Mouse (Mus musculus) CH12.LX (cell line): ENCODE measurements at regions not wholly inside any gene's neighbourhood (a gene's known extent, or its start where the extent isn't known, plus 50 kb on each side); places are given as distances from the start of the nearest gene placed in this dataset.

Experiments
- CTCF ChIP-seq, 2 experiments: IDR thresholded peaks in 1 of 2; conservative IDR thresholded peaks in 1 of 2; 2 replicates each; pipeline ENCODE4 v1.5.1; 2011 to 2012; ENCODE audit warnings: low read depth in 2 of 2, low read length in 2 of 2, improper control_type of control experiment in 1 of 2, inconsistent platforms in 1 of 2, mild to moderate bottlenecking in 1 of 2, moderate library complexity in 1 of 2
- EP300 ChIP-seq: IDR thresholded peaks from 2 replicates; pipeline ENCODE4 v1.6.1; 2011; ENCODE audit warnings: low read length, improper control_type of control experiment
- ETS1 ChIP-seq: conservative IDR thresholded peaks from 2 replicates; pipeline ENCODE4 v1.6.1; 2012; ENCODE audit warnings: low read depth, mild to moderate bottlenecking, inconsistent platforms, low read length, improper control_type of control experiment, moderate library complexity
- GABPA ChIP-seq: IDR thresholded peaks from 2 replicates; pipeline ENCODE4 v1.6.1; 2012; ENCODE audit warnings: low read depth, low read length, improper control_type of control experiment, inconsistent platforms; ENCODE audit not compliant: insufficient replicate concordance
- MAFK ChIP-seq: IDR thresholded peaks from 2 replicates; pipeline ENCODE4 v1.6.1; 2011; ENCODE audit warnings: low read length, improper control_type of control experiment; ENCODE audit not compliant: insufficient replicate concordance
- POLR2A ChIP-seq: IDR thresholded peaks from 2 replicates; pipeline ENCODE4 v1.6.1; 2011; ENCODE audit warnings: low read depth, mild to moderate bottlenecking, improper control_type of control experiment, low read length
- RAD21 ChIP-seq: IDR thresholded peaks from 2 replicates; pipeline ENCODE4 v1.6.1; 2011; ENCODE audit warnings: low read depth, mild to moderate bottlenecking, low read length, improper control_type of control experiment, moderate library complexity
- ZC3H11A ChIP-seq: IDR thresholded peaks from 2 replicates; pipeline ENCODE4 v1.6.1; 2012; ENCODE audit warnings: low read depth, mild to moderate bottlenecking, inconsistent platforms, low read length, improper control_type of control experiment
- ZKSCAN1 ChIP-seq: IDR thresholded peaks from 2 replicates; pipeline ENCODE4 v1.6.1; 2012; ENCODE audit warnings: low read depth, inconsistent platforms, low read length, improper control_type of control experiment, borderline replicate concordance
- ZMIZ1 ChIP-seq: IDR thresholded peaks from 2 replicates; pipeline ENCODE4 v1.6.1; 2012; ENCODE audit warnings: low read depth, mild to moderate bottlenecking, inconsistent platforms, low read length, improper control_type of control experiment

GRCm38 (mm10) chr19:14664096-14664586 is 66.3 kb upstream of the Tle4 start:
- TF ChIP-seq ZMIZ1 (no peak), CTCF (conservative IDR thresholded peaks at IDR 0.05 in 1 of 2, IDR thresholded peaks at IDR 0.05 in 1 of 2; ENCODE audit: low read depth in 2 of 2, low read length in 2 of 2) (no peak), ZKSCAN1 (no peak), RAD21 (no peak), ETS1 (no peak), GABPA (no peak), ZC3H11A (no peak), POLR2A (no peak), MAFK (no peak), EP300 (no peak)
